Mouse (Mus musculus) neural tube, embryonic 11.5 days (tissue): Measurements from ENCODE around the gene Fbxo24. TPM values are rescaled to one million over a fixed set of nuclear protein-coding genes. Genes with fewer than 3 reads are reported as not detected.

Experiments used
- ATAC-seq: fragments of 200-750 bp; cut with Nextera tagmentation; 2 replicates; pipeline ENCODE4 v1.8.0; 2017; ENCODE audit warnings: moderate number of reproducible peaks, mild to moderate bottlenecking, moderate TSS enrichment, moderate library complexity; ENCODE audit not compliant: insufficient read depth, low FRiP score, low TSS enrichment
- DNase-seq: peaks from one replicate; pipeline ENCODE4 v3.0.0-alpha.2; 2015; ENCODE audit warnings: low spot score
- H3K27ac ChIP-seq: fragments of 300-500 bp; sonication (generic); 2 replicates; pipeline ENCODE4 v1.5.1; 2014; ENCODE audit warnings: low read depth, mild to moderate bottlenecking, low read length
- H3K27me3 ChIP-seq: fragments of 300-500 bp; sonication (generic); 2 replicates; pipeline ENCODE4 v1.6.1; 2014; ENCODE audit warnings: mild to moderate bottlenecking, low read length, mixed read lengths; ENCODE audit not compliant: control insufficient read depth, insufficient read depth
- H3K36me3 ChIP-seq: fragments of 300-500 bp; sonication (generic); 2 replicates; pipeline ENCODE4 v1.6.1; 2014; ENCODE audit warnings: mild to moderate bottlenecking, low read length, moderate library complexity, mixed read lengths; ENCODE audit not compliant: control insufficient read depth, insufficient read depth
- H3K4me1 ChIP-seq: fragments of 300-500 bp; sonication (generic); 2 replicates; pipeline ENCODE4 v1.6.1; 2014; ENCODE audit warnings: low read length, mixed read lengths; ENCODE audit not compliant: control insufficient read depth, insufficient read depth
- H3K4me2 ChIP-seq: fragments of 300-500 bp; sonication (generic); 2 replicates; pipeline ENCODE4 v1.6.1; 2014; ENCODE audit warnings: low read depth, mild to moderate bottlenecking, moderate library complexity
- H3K4me3 ChIP-seq: fragments of 300-500 bp; sonication (generic); 2 replicates; pipeline ENCODE4 v1.5.1; 2014; ENCODE audit warnings: low read depth, low read length
- H3K9ac ChIP-seq: fragments of 300-500 bp; sonication (generic); 2 replicates; pipeline ENCODE4 v1.6.1; 2014; ENCODE audit warnings: mild to moderate bottlenecking, low read length
- H3K9me3 ChIP-seq: fragments of 300-500 bp; sonication (generic); 2 replicates; pipeline ENCODE4 v1.6.1; 2016; ENCODE audit warnings: low read length; ENCODE audit not compliant: control insufficient read depth
- WGBS: fragments of 180-500 bp; shearing (Covaris S2); extraction: QIAGEN DNeasy Blood & Tissue Kit; methylation state at CpG from one replicate; pipeline ENCODE4 v1.1.7; 2014; 5-methylcytosine and 5-hydroxymethylcytosine counted together
- polyA plus RNA-seq: library from polyadenylated mRNA; unstranded; fragments of >200 nt; fragmentation: Nextera tagmentation; extraction: Ambion mirVana; gene quantifications from 2 replicates; pipeline ENCODE4 v1.2.1, GENCODE M21; 2014

The Fbxo24 gene
- polyA plus RNA-seq, 1 experiment from 2014 or later = 0.21 TPM

- WGBS = 64% methylated on average over 9 of the region's 9 CpGs
- DNase-seq (no peak), ATAC-seq (no peak)
- H3K36me3 ChIP-seq = peaks cover 17% of the 10 kb centered on the region
- H3K4me1 ChIP-seq = no peaks in the 10 kb centered on the region
- no peak overlapping the region for H3K4me2 ChIP-seq
- no peaks in the 10 kb centered on the region for H3K27me3 ChIP-seq
- peak overlapping the region; percentile 29; the same call in 1 of the 2 replicates for H3K27ac ChIP-seq
- H3K9me3 ChIP-seq = no peaks in the 10 kb centered on the region
- no peak overlapping the region for H3K9ac ChIP-seq
- H3K4me3 ChIP-seq = no peak overlapping the region
These were observed 34.3 kb upstream of the Fbxo24 start for GRCm38 (mm10) chr5:137663057-137663456.

- 92% methylated on average over 6 of the region's 6 CpGs for WGBS
- Histone ChIP-seq H3K4me1 (no peaks in the 10 kb centered on the region), H3K4me3 (no peak overlapping the region), H3K4me2 (no peak overlapping the region), H3K9ac (no peak overlapping the region), H3K9me3 (no peaks in the 10 kb centered on the region), H3K27ac (no peak overlapping the region), H3K36me3 (peaks cover 12% of the 10 kb centered on the region), H3K27me3 (no peaks in the 10 kb centered on the region)
- DNase-seq = no peak
- no peak for ATAC-seq
These were observed 31.4 kb upstream of the Fbxo24 start for GRCm38 (mm10) chr5:137660064-137660688.

GRCm38 (mm10) chr5:137656977-137657376 lies 28.2 kb upstream of the Fbxo24 start:
- H3K27ac ChIP-seq = no peak overlapping the region
- H3K4me1 ChIP-seq = no peaks in the 10 kb centered on the region
- DNase-seq = peak; percentile 67
- no peaks in the 10 kb centered on the region for H3K9me3 ChIP-seq
- no peak overlapping the region for H3K4me2 ChIP-seq
- H3K9ac ChIP-seq = no peak overlapping the region
- H3K4me3 ChIP-seq = no peak overlapping the region
- no peak for ATAC-seq
- 43% methylated on average over 6 of the region's 6 CpGs for WGBS
- peaks cover 12% of the 10 kb centered on the region for H3K36me3 ChIP-seq
- H3K27me3 ChIP-seq = no peaks in the 10 kb centered on the region

GRCm38 (mm10) chr5:137654746-137655145 lies 25.9 kb upstream of the Fbxo24 start:
- Histone ChIP-seq H3K4me3 (no peak overlapping the region), H3K9me3 (no peaks in the 10 kb centered on the region), H3K9ac (no peak overlapping the region), H3K36me3 (peaks cover 4% of the 10 kb centered on the region), H3K4me1 (no peaks in the 10 kb centered on the region), H3K27ac (no peak overlapping the region), H3K4me2 (no peak overlapping the region), H3K27me3 (no peaks in the 10 kb centered on the region)
- no peak for ATAC-seq
- 84% methylated on average over 7 of the region's 7 CpGs for WGBS
- no peak for DNase-seq

GRCm38 (mm10) chr5:137653366-137653765 lies 24.6 kb upstream of the Fbxo24 start:
- ATAC-seq (no peak), DNase-seq (no peak)
- WGBS = 91% methylated on average over 10 of the region's 10 CpGs
- H3K36me3 ChIP-seq = peaks cover 2% of the 10 kb centered on the region
- no peaks in the 10 kb centered on the region for H3K4me1 ChIP-seq
- H3K9me3 ChIP-seq = no peaks in the 10 kb centered on the region
- H3K27me3 ChIP-seq = no peaks in the 10 kb centered on the region
- no peak overlapping the region for H3K4me3 ChIP-seq
- no peak overlapping the region for H3K4me2 ChIP-seq
- H3K27ac ChIP-seq = no peak overlapping the region
- no peak overlapping the region for H3K9ac ChIP-seq

- DNase-seq = peak; percentile 65
- no peak overlapping the region for H3K27ac ChIP-seq
- H3K27me3 ChIP-seq = no peaks in the 10 kb centered on the region
- no peak overlapping the region for H3K4me2 ChIP-seq
- no peaks in the 10 kb centered on the region for H3K4me1 ChIP-seq
- H3K4me3 ChIP-seq = no peak overlapping the region
- H3K9me3 ChIP-seq = no peaks in the 10 kb centered on the region
- H3K9ac ChIP-seq = no peak overlapping the region
- no peak for ATAC-seq
- 20% methylated on average over 3 of the region's 3 CpGs for WGBS
- H3K36me3 ChIP-seq = peaks cover 2% of the 10 kb centered on the region
These were observed 23.7 kb upstream of the Fbxo24 start for GRCm38 (mm10) chr5:137652474-137652873.

- WGBS = 15% methylated on average over 17 of the region's 18 CpGs
- Histone ChIP-seq H3K27ac (no peak overlapping the region), H3K9ac (no peak overlapping the region), H3K4me3 (no peak overlapping the region), H3K9me3 (no peaks in the 10 kb centered on the region), H3K4me2 (no peak overlapping the region), H3K27me3 (peaks cover 11% of the 10 kb centered on the region), H3K36me3 (no peaks in the 10 kb centered on the region; the same call in 1 of the 2 replicates), H3K4me1 (no peaks in the 10 kb centered on the region)
- ATAC-seq (no peak), DNase-seq (no peak)
These were observed 21.1 kb upstream of the Fbxo24 start for GRCm38 (mm10) chr5:137649669-137650571.

- DNase-seq (no peak), ATAC-seq (no peak)
- H3K9me3 ChIP-seq = no peaks in the 10 kb centered on the region
- H3K36me3 ChIP-seq = no peaks in the 10 kb centered on the region; the same call in 1 of the 2 replicates
- H3K27ac ChIP-seq = no peak overlapping the region
- no peak overlapping the region for H3K4me2 ChIP-seq
- H3K4me1 ChIP-seq = no peaks in the 10 kb centered on the region
- H3K9ac ChIP-seq = no peak overlapping the region
- H3K27me3 ChIP-seq = peaks cover 18% of the 10 kb centered on the region
- no peak overlapping the region for H3K4me3 ChIP-seq
- WGBS = 52% methylated on average over 4 of the region's 4 CpGs
These were observed 20.4 kb upstream of the Fbxo24 start for GRCm38 (mm10) chr5:137649251-137649650.
